Mouse (Mus musculus): Measurements from ENCODE around the gene Pik3c2b. TPM values are rescaled to one million over a fixed set of nuclear protein-coding genes. Genes with fewer than 3 reads are reported as not detected.

Pik3c2b gene
- polyA plus RNA-seq, 1 experiment, result 1.1 TPM

DNA sequence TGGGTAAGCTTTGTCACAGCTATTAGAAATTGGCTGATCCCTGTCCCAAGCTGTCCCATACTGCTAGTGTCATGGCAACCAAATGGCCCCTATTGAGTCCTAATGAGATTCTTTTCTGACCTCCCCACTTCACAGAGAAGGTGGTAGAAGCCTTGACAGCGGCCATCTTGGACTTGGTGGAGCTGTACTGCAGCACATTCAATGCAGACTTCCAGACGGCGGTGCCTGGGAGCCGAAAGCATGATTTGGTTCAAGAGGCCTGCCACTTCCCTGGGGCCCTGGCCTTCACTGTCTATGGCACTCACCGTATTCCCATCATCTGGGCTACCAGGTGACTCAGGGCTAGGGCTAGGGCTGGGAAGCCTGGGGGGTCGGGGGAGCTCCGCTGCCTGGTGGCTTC is 34.0 kb downstream of the Pik3c2b start:
- Histone ChIP-seq H3K27me3 (ENCODE audit: control insufficient read depth, insufficient read depth, low read length) (no peaks in the 10 kb centered on the region), H3K4me1 (ENCODE audit: control insufficient read depth, insufficient read depth, low read length) (peaks cover 2% of the 10 kb centered on the region; the same call in 1 of the 2 replicates), H3K4me3 (ENCODE audit: control insufficient read depth, low read depth, low read length) (no peak overlapping the region)

GRCm38 (mm10) chr1:133080079-133080561 is 34.7 kb downstream of the Pik3c2b start:
- Histone ChIP-seq H3K27me3 (ENCODE audit: control insufficient read depth, insufficient read depth, low read length) (no peaks in the 10 kb centered on the region), H3K4me1 (ENCODE audit: control insufficient read depth, insufficient read depth, low read length) (peaks cover 2% of the 10 kb centered on the region; the same call in 1 of the 2 replicates), H3K27ac (ENCODE audit: control insufficient read depth, insufficient read depth, low read depth, low read length) (no peak overlapping the region), H3K36me3 (ENCODE audit: control insufficient read depth, insufficient read depth, low read length) (no peaks in the 10 kb centered on the region), H3K4me3 (ENCODE audit: control insufficient read depth, low read depth, low read length) (no peak overlapping the region)
- TF ChIP-seq CTCF (IDR thresholded peaks at IDR 0.05; ENCODE audit: control insufficient read depth, insufficient read depth, insufficient replicate concordance, low read depth, low read length) (no peak), POLR2A (IDR thresholded peaks at IDR 0.05; ENCODE audit: control insufficient read depth, low read depth, low read length) (no peak)

More for the DNA sequence above, 34.0 kb downstream of the Pik3c2b start:
- Histone ChIP-seq H3K36me3 (ENCODE audit: control insufficient read depth, insufficient read depth, low read length) (no peaks in the 10 kb centered on the region), H3K27ac (ENCODE audit: control insufficient read depth, insufficient read depth, low read depth, low read length) (no peak overlapping the region)
- TF ChIP-seq CTCF (IDR thresholded peaks at IDR 0.05; ENCODE audit: control insufficient read depth, insufficient read depth, insufficient replicate concordance, low read depth, low read length), result no peak
- TF ChIP-seq POLR2A (IDR thresholded peaks at IDR 0.05; ENCODE audit: control insufficient read depth, low read depth, low read length), result no peak

DNA sequence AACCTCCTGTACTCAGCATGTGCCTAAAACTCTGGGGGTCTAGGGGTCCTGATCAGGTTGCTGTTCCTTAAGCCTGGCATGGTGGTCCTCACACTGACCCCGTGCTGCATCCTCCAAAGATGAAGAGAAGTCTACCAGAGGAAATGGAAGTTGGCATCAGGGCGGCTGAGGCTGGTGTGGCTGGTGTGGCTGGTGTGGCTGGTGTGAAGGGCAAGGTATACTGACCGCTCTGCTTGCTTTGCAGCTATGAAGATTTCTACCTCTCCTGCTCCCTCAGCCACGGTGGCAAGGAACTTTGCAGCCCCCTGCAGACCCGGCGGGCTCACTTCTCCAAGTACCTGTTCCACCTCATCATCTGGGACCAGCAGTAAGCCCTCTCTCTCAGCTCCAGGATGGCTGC is 35.2 kb downstream of the Pik3c2b start:
- Histone ChIP-seq H3K4me3 (ENCODE audit: control insufficient read depth, low read depth, low read length) (no peak overlapping the region), H3K4me1 (ENCODE audit: control insufficient read depth, insufficient read depth, low read length) (peaks cover 2% of the 10 kb centered on the region; the same call in 1 of the 2 replicates), H3K27ac (ENCODE audit: control insufficient read depth, insufficient read depth, low read depth, low read length) (no peak overlapping the region), H3K27me3 (ENCODE audit: control insufficient read depth, insufficient read depth, low read length) (no peaks in the 10 kb centered on the region), H3K36me3 (ENCODE audit: control insufficient read depth, insufficient read depth, low read length) (no peaks in the 10 kb centered on the region)
- TF ChIP-seq POLR2A (IDR thresholded peaks at IDR 0.05; ENCODE audit: control insufficient read depth, low read depth, low read length) (no peak), CTCF (IDR thresholded peaks at IDR 0.05; ENCODE audit: control insufficient read depth, insufficient read depth, insufficient replicate concordance, low read depth, low read length) (no peak)

GRCm38 (mm10) chr1:133083003-133083546 is 37.6 kb downstream of the Pik3c2b start:
- H3K36me3 ChIP-seq (ENCODE audit: control insufficient read depth, insufficient read depth, low read length), result no peaks in the 10 kb centered on the region
- no peak overlapping the region for H3K27ac ChIP-seq (ENCODE audit: control insufficient read depth, insufficient read depth, low read depth, low read length)
- H3K4me1 ChIP-seq (ENCODE audit: control insufficient read depth, insufficient read depth, low read length), result no peaks in the 10 kb centered on the region
- no peaks in the 10 kb centered on the region for H3K27me3 ChIP-seq (ENCODE audit: control insufficient read depth, insufficient read depth, low read length)
- no peak for TF ChIP-seq POLR2A (IDR thresholded peaks at IDR 0.05; ENCODE audit: control insufficient read depth, low read depth, low read length)
- TF ChIP-seq CTCF (IDR thresholded peaks at IDR 0.05; ENCODE audit: control insufficient read depth, insufficient read depth, insufficient replicate concordance, low read depth, low read length), result no peak
- H3K4me3 ChIP-seq (ENCODE audit: control insufficient read depth, low read depth, low read length), result no peak overlapping the region

DNA sequence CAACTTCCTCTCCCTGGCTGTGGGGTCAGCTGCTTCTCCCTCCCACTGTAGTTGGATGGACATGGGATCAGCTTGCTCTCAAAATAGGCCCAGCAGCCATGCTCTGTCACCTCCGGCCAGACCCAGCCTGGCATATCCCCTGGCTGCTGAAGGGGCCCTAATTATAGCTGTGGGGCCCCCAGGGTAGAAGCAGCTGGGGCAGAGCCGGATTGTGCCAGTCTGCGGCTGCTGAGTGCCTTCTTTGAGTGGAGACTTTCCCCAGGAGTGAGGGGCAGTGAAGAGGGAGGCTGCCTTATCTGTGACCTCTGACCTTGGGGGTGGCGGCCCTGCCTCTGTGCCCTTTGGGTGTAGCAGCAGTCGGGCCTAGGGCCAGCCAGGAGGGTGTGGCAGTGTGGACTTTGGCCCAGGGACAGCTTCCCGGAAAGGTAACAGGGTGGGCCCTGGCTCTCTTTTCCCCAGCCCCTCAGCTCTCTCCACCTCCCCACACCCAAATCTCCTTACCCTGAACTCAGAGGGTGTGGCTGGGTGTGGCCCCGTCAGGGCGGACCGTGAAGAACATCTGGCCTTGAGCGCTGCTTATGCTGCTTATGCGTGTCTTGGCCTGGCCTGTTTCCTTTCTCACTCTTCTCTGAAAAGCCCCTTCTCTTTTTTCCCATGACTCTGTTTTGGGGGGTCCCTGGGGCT is 38.6 kb downstream of the Pik3c2b start:
- H3K27ac ChIP-seq (ENCODE audit: control insufficient read depth, insufficient read depth, low read depth, low read length), result no peak overlapping the region
- H3K27me3 ChIP-seq (ENCODE audit: control insufficient read depth, insufficient read depth, low read length), result no peaks in the 10 kb centered on the region
- no peaks in the 10 kb centered on the region for H3K4me1 ChIP-seq (ENCODE audit: control insufficient read depth, insufficient read depth, low read length)
- H3K4me3 ChIP-seq (ENCODE audit: control insufficient read depth, low read depth, low read length), result no peak overlapping the region
- no peaks in the 10 kb centered on the region for H3K36me3 ChIP-seq (ENCODE audit: control insufficient read depth, insufficient read depth, low read length)
- TF ChIP-seq CTCF (IDR thresholded peaks at IDR 0.05; ENCODE audit: control insufficient read depth, insufficient read depth, insufficient replicate concordance, low read depth, low read length), result no peak
- TF ChIP-seq POLR2A (IDR thresholded peaks at IDR 0.05; ENCODE audit: control insufficient read depth, low read depth, low read length), result no peak

DNA sequence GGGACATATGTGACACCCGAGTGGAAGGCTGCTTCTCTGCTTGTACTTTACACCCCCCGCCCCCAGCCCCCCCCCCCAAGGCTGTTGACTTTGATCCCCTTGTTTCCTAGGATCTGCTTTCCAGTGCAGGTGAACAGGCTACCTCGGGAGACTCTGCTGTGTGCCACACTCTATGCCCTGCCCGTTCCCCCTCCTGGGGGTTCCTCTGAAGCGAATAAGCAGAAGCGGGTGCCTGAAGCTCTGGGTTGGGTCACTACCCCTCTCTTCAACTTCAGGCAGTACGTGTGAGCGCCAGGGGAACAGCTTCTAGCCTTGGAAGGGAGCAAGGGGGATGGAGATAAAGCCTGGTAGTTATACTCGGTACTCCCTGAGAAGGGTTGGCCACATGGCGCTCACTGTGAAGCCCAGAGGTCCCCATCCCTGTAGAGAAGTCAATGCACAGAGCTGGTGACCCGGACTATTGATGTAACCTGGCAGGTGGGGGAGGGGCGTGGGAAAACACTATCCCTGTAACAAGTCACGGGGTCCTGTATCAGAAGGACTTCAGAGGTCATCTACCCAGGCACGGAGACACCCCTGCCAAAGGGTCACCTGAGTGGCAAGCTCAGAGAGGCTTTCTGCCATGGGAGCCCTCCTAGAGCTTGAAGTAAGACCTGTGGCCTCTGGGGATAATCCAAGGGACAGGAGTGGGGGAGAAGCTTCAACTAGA is 39.4 kb downstream of the Pik3c2b start:
- no peaks in the 10 kb centered on the region for H3K4me1 ChIP-seq (ENCODE audit: control insufficient read depth, insufficient read depth, low read length)
- H3K36me3 ChIP-seq (ENCODE audit: control insufficient read depth, insufficient read depth, low read length), result no peaks in the 10 kb centered on the region

GRCm38 (mm10) chr1:133085417-133085742 is 39.9 kb downstream of the Pik3c2b start:
- no peak overlapping the region for H3K4me3 ChIP-seq (ENCODE audit: control insufficient read depth, low read depth, low read length)
- H3K27me3 ChIP-seq (ENCODE audit: control insufficient read depth, insufficient read depth, low read length), result no peaks in the 10 kb centered on the region
- H3K4me1 ChIP-seq (ENCODE audit: control insufficient read depth, insufficient read depth, low read length), result no peaks in the 10 kb centered on the region
- no peaks in the 10 kb centered on the region for H3K36me3 ChIP-seq (ENCODE audit: control insufficient read depth, insufficient read depth, low read length)
- TF ChIP-seq POLR2A (IDR thresholded peaks at IDR 0.05; ENCODE audit: control insufficient read depth, low read depth, low read length), result no peak
- no peak for TF ChIP-seq CTCF (IDR thresholded peaks at IDR 0.05; ENCODE audit: control insufficient read depth, insufficient read depth, insufficient replicate concordance, low read depth, low read length)
- no peak overlapping the region for H3K27ac ChIP-seq (ENCODE audit: control insufficient read depth, insufficient read depth, low read depth, low read length)

More for the DNA sequence above, 39.4 kb downstream of the Pik3c2b start:
- TF ChIP-seq POLR2A (IDR thresholded peaks at IDR 0.05; ENCODE audit: control insufficient read depth, low read depth, low read length) (no peak), CTCF (IDR thresholded peaks at IDR 0.05; ENCODE audit: control insufficient read depth, insufficient read depth, insufficient replicate concordance, low read depth, low read length) (no peak)
- Histone ChIP-seq H3K27ac (ENCODE audit: control insufficient read depth, insufficient read depth, low read depth, low read length) (no peak overlapping the region), H3K27me3 (ENCODE audit: control insufficient read depth, insufficient read depth, low read length) (no peaks in the 10 kb centered on the region), H3K4me3 (ENCODE audit: control insufficient read depth, low read depth, low read length) (no peak overlapping the region)
